ENCODE assay signal across 24 mouse cellular contexts in the genomic region with DNA sequence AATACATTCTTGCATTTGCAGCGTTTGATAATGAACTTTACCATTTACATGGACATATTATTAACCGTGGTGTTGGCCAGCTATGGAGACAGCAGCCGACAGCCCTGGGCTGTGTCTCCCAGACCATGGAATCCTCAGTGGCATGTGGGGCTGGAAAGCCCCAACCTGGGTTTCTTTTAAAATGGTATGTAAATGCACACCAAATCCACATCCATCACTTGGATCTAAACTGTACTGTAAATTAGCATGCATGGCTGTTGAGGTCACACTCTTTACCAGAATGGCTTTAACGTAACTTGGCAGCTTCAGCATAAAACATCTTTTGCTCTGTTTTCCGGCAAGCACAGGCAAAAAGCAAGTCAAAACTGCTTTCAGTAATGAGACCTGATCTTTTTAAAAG.
DNase-seq lines count a peak whose midpoint lies in the region; ATAC-seq and TF ChIP-seq lines count a peak whose summit lies in the region.
"Had no signal": no experiment of that assay in that cellular context is flagged by ENCODE, and none has a peak within 500 bp of the region (broad histone marks: within the 10 kb centered on the region; RNA-seq: fewer than 3 reads in every experiment).

No protein-coding gene starts in this region.

- DNase-seq in heart, adult 11 months = peak; percentile 57
- no peak for DNase-seq in heart, adult 8-10 months (ENCODE audit: low spot score)
- no peak for DNase-seq in stomach, postnatal 0 days (ENCODE audit: low spot score)
- no peak for DNase-seq in testis, postnatal 10 days (ENCODE audit: low spot score)
- no peak for DNase-seq in urinary bladder, postnatal 14 days (ENCODE audit: low spot score)
- DNase-seq: adrenal gland, postnatal 10 days; adrenal gland, postnatal 36 days; B cell, adult 2 months; cerebellum, adult 18-20 months; cerebellum, adult 9-10 months; cerebellum, postnatal 14 days; gastrocnemius, postnatal 25 days; heart, adult 2 months had no signal

- TF ChIP-seq EP300 in stomach, postnatal 0 days (optimal IDR thresholded peaks at IDR 0.05) = no peak

- peak overlapping the region; percentile 23; the same call in 1 of the 2 replicates for H3K27ac ChIP-seq in stomach, embryonic 15.5 days
- no peak overlapping the region; the same call in 1 of the 2 replicates for H3K27ac ChIP-seq in stomach, postnatal 0 days (replicated peaks)
- peak overlapping the region; percentile 1; the same call in 1 of the 2 replicates for H3K27ac ChIP-seq in intestine, embryonic 16.5 days (ENCODE audit: low read length)
- H3K27ac ChIP-seq: embryonic facial prominence, embryonic 12.5 days; forebrain, embryonic 12.5 days; forebrain, embryonic 15.5 days; heart, adult 2 months; hindbrain, embryonic 12.5 days; hindbrain, embryonic 15.5 days had no signal

- no peaks in the 10 kb centered on the region for H3K9me3 ChIP-seq in stomach, embryonic 15.5 days
- H3K9me3 ChIP-seq in stomach, postnatal 0 days (ENCODE audit: control insufficient read depth, low read length) = no peaks in the 10 kb centered on the region
- H3K9me3 ChIP-seq in intestine, embryonic 16.5 days (ENCODE audit: control insufficient read depth, low read length) = no peaks in the 10 kb centered on the region
- H3K9me3 ChIP-seq: embryonic facial prominence, embryonic 12.5 days; forebrain, embryonic 12.5 days; forebrain, embryonic 15.5 days; G1E; hindbrain, embryonic 12.5 days; hindbrain, embryonic 15.5 days had no signal

- no peaks in the 10 kb centered on the region for H3K27me3 ChIP-seq in stomach, embryonic 15.5 days (replicated peaks)
- no peaks in the 10 kb centered on the region for H3K27me3 ChIP-seq in stomach, postnatal 0 days (ENCODE audit: control insufficient read depth, insufficient read depth, low read length)
- H3K27me3 ChIP-seq in intestine, embryonic 16.5 days (replicated peaks; ENCODE audit: control insufficient read depth, insufficient read depth, low read length) = no peaks in the 10 kb centered on the region
- H3K27me3 ChIP-seq: CH12.LX; embryonic facial prominence, embryonic 12.5 days; forebrain, embryonic 12.5 days; forebrain, embryonic 15.5 days; hindbrain, embryonic 12.5 days; hindbrain, embryonic 15.5 days; Patski had no signal

- TF ChIP-seq CTCF in stomach, postnatal 0 days (IDR thresholded peaks at IDR 0.05; ENCODE audit: low read depth) = no peak

- H3K4me2 ChIP-seq in stomach, embryonic 15.5 days = no peak overlapping the region
- H3K4me2 ChIP-seq in stomach, postnatal 0 days (replicated peaks; ENCODE audit: low read depth) = no peak overlapping the region
- no peak overlapping the region for H3K4me2 ChIP-seq in intestine, embryonic 16.5 days (ENCODE audit: low read depth, low read length)
- H3K4me2 ChIP-seq: embryonic facial prominence, embryonic 12.5 days; forebrain, embryonic 12.5 days; forebrain, embryonic 15.5 days; heart, embryonic 11.5 days; hindbrain, embryonic 12.5 days; hindbrain, embryonic 15.5 days had no signal

- H3K9ac ChIP-seq in stomach, embryonic 15.5 days = no peak overlapping the region
- H3K9ac ChIP-seq in stomach, postnatal 0 days (ENCODE audit: low read length) = no peak overlapping the region
- no peak overlapping the region for H3K9ac ChIP-seq in intestine, embryonic 16.5 days (ENCODE audit: low read depth, low read length)
- H3K9ac ChIP-seq: embryonic facial prominence, embryonic 12.5 days; forebrain, embryonic 12.5 days; forebrain, embryonic 15.5 days; hindbrain, embryonic 12.5 days; hindbrain, embryonic 15.5 days had no signal

- no peaks in the 10 kb centered on the region for H3K4me1 ChIP-seq in stomach, embryonic 15.5 days
- 0 out of 2 replicates have a peak, but pooled peaks cover 2% of the 10 kb centered on the region for H3K4me1 ChIP-seq in stomach, postnatal 0 days (replicated peaks; ENCODE audit: control insufficient read depth, insufficient read depth)
- H3K4me1 ChIP-seq in intestine, embryonic 16.5 days (ENCODE audit: control insufficient read depth, insufficient read depth, low read length) = no peaks in the 10 kb centered on the region; the same call in 1 of the 2 replicates

- 59% methylated on average over 5 of the region's 5 CpGs for WGBS in stomach, embryonic 15.5 days
- WGBS in stomach, postnatal 0 days = 54% methylated on average over 5 of the region's 5 CpGs
- WGBS in intestine, embryonic 16.5 days = 61% methylated on average over 5 of the region's 5 CpGs

- H3K4me3 ChIP-seq in stomach, embryonic 15.5 days (replicated peaks) = no peak overlapping the region
- no peak overlapping the region for H3K4me3 ChIP-seq in stomach, postnatal 0 days (ENCODE audit: low read depth, low read length)
- no peak overlapping the region for H3K4me3 ChIP-seq in intestine, embryonic 16.5 days (ENCODE audit: low read length)
- H3K4me3 ChIP-seq: embryonic facial prominence, embryonic 12.5 days; forebrain, embryonic 12.5 days; forebrain, embryonic 15.5 days; heart, adult 2 months; hindbrain, embryonic 12.5 days; hindbrain, embryonic 15.5 days had no signal

- no peaks in the 10 kb centered on the region for H3K36me3 ChIP-seq in stomach, embryonic 15.5 days
- no peaks in the 10 kb centered on the region for H3K36me3 ChIP-seq in stomach, postnatal 0 days (ENCODE audit: control insufficient read depth, insufficient read depth, low read length)
- H3K36me3 ChIP-seq in intestine, embryonic 16.5 days (ENCODE audit: control insufficient read depth, insufficient read depth, low read length) = no peaks in the 10 kb centered on the region
- H3K36me3 ChIP-seq: embryonic facial prominence, embryonic 12.5 days; forebrain, embryonic 15.5 days; G1E; hindbrain, embryonic 12.5 days; hindbrain, embryonic 15.5 days had no signal

- no peak for ATAC-seq in stomach, embryonic 15.5 days (ENCODE audit: insufficient read depth, low FRiP score, low read depth)
- no peak for ATAC-seq in stomach, postnatal 0 days (ENCODE audit: low FRiP score, low TSS enrichment)
- ATAC-seq in intestine, embryonic 16.5 days = no peak
- ATAC-seq: forebrain, embryonic 15.5 days; Patski had no signal
